In the genomic region with DNA sequence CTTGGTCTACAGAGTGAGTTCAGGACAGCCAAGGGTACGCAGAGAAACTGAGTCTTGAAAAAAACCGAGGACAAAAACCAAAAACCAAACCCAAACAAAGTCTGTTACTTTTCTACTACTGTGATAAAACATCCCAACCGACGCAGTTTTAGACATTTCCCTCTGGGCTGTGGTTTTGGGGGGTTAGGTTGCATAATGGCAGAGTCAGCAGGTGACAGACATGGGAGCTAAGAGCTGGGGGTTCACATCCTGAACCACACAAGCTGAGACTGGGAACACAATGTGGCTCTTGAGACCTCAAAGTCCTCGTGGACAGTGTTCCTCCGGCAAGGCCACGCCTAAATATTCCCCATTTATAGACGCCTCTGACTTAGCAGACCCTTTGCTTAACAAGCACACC, we compare ENCODE assay signal across 32 mouse cellular contexts. TPM values are rescaled to one million over a fixed set of nuclear protein-coding genes. Genes with fewer than 3 reads are reported as not detected.
DNase-seq lines count a peak whose midpoint lies in the region; ATAC-seq and TF ChIP-seq lines count a peak whose summit lies in the region.
"Had no signal": no experiment of that assay in that cellular context is flagged by ENCODE, and none has a peak within 500 bp of the region (broad histone marks: within the 10 kb centered on the region; RNA-seq: fewer than 3 reads in every experiment).

No protein-coding gene starts in this region.

- no peak overlapping the region for H3K4me2 ChIP-seq in forebrain, embryonic 11.5 days (ENCODE audit: low read depth, low read length, severe bottlenecking)
- H3K4me2 ChIP-seq in forebrain, embryonic 12.5 days, result no peak overlapping the region
- no peak overlapping the region for H3K4me2 ChIP-seq in neural tube, embryonic 12.5 days (replicated peaks)
- no peak overlapping the region; the same call in 1 of the 2 replicates for H3K4me2 ChIP-seq in liver, embryonic 13.5 days
- H3K4me2 ChIP-seq: embryonic facial prominence, embryonic 15.5 days; forebrain, embryonic 15.5 days; heart, embryonic 15.5 days; hindbrain, embryonic 13.5 days; limb, embryonic 15.5 days; midbrain, embryonic 13.5 days; neural tube, embryonic 15.5 days; stomach, embryonic 15.5 days had no signal

- TF ChIP-seq CTCF in cerebellum, adult 2 months (IDR thresholded peaks at IDR 0.05; ENCODE audit: borderline replicate concordance, insufficient read depth, low read depth, low read length), result no peak

- peaks cover 25% of the 10 kb centered on the region; the same call in 1 of the 2 replicates for H3K36me3 ChIP-seq in forebrain, embryonic 11.5 days (ENCODE audit: control insufficient read depth, insufficient read depth, low read length)
- H3K36me3 ChIP-seq in forebrain, embryonic 12.5 days (replicated peaks), result peaks cover 53% of the 10 kb centered on the region
- peaks cover 55% of the 10 kb centered on the region for H3K36me3 ChIP-seq in neural tube, embryonic 12.5 days
- peaks cover 51% of the 10 kb centered on the region for H3K36me3 ChIP-seq in liver, embryonic 13.5 days

- WGBS in forebrain, embryonic 11.5 days, result 94% methylated on average over 8 of the region's 8 CpGs
- WGBS in forebrain, embryonic 12.5 days, result 87% methylated on average over 8 of the region's 8 CpGs
- 88% methylated on average over 8 of the region's 8 CpGs for WGBS in neural tube, embryonic 12.5 days
- WGBS in liver, embryonic 13.5 days (ENCODE audit: insufficient replicate concordance), result 41% methylated on average over 8 of the region's 8 CpGs
- 88% methylated on average over 8 of the region's 8 CpGs for WGBS in cerebellum, adult 2 months

- H3K4me3 ChIP-seq in forebrain, embryonic 11.5 days (ENCODE audit: low read depth, low read length), result no peak overlapping the region
- H3K4me3 ChIP-seq in forebrain, embryonic 12.5 days (replicated peaks), result no peak overlapping the region
- H3K4me3 ChIP-seq in neural tube, embryonic 12.5 days, result no peak overlapping the region
- H3K4me3 ChIP-seq in liver, embryonic 13.5 days (replicated peaks), result no peak overlapping the region
- no peak overlapping the region for H3K4me3 ChIP-seq in cerebellum, adult 2 months (replicated peaks; ENCODE audit: insufficient read depth, low read depth, low read length)
- H3K4me3 ChIP-seq: embryonic facial prominence, embryonic 10.5 days; embryonic facial prominence, embryonic 15.5 days; forebrain, embryonic 15.5 days; heart, embryonic 15.5 days; hindbrain, embryonic 13.5 days; limb, embryonic 10.5 days; limb, embryonic 15.5 days; megakaryocyte, embryonic 14.5 days; midbrain, embryonic 13.5 days; neural tube, embryonic 15.5 days; stomach, embryonic 15.5 days had no signal

- no peaks in the 10 kb centered on the region for H3K27me3 ChIP-seq in forebrain, embryonic 11.5 days (ENCODE audit: control insufficient read depth, insufficient read depth, low read length)
- no peaks in the 10 kb centered on the region for H3K27me3 ChIP-seq in forebrain, embryonic 12.5 days
- H3K27me3 ChIP-seq in neural tube, embryonic 12.5 days (replicated peaks), result no peaks in the 10 kb centered on the region
- no peaks in the 10 kb centered on the region for H3K27me3 ChIP-seq in liver, embryonic 13.5 days
- no peaks in the 10 kb centered on the region for H3K27me3 ChIP-seq in cerebellum, adult 2 months (ENCODE audit: control insufficient read depth, insufficient read depth, low read length)
- H3K27me3 ChIP-seq: embryonic facial prominence, embryonic 15.5 days; forebrain, embryonic 15.5 days; heart, embryonic 15.5 days; hindbrain, embryonic 13.5 days; limb, embryonic 15.5 days; megakaryocyte, embryonic 14.5 days; midbrain, embryonic 13.5 days; neural tube, embryonic 15.5 days; Patski; stomach, embryonic 15.5 days had no signal

- no peak overlapping the region for H3K9ac ChIP-seq in forebrain, embryonic 11.5 days (ENCODE audit: low read length)
- no peak overlapping the region for H3K9ac ChIP-seq in forebrain, embryonic 12.5 days
- H3K9ac ChIP-seq in neural tube, embryonic 12.5 days, result no peak overlapping the region
- 0 out of 2 replicates have a peak overlapping the region, but pooled peaks have one; percentile 29 for H3K9ac ChIP-seq in liver, embryonic 13.5 days
- H3K9ac ChIP-seq: embryonic facial prominence, embryonic 15.5 days; forebrain, embryonic 15.5 days; heart, embryonic 15.5 days; hindbrain, embryonic 13.5 days; limb, embryonic 15.5 days; midbrain, embryonic 13.5 days; neural tube, embryonic 15.5 days; stomach, embryonic 15.5 days had no signal

- ATAC-seq in forebrain, embryonic 11.5 days (replicated peaks; ENCODE audit: low FRiP score), result no peak
- ATAC-seq in forebrain, embryonic 12.5 days (ENCODE audit: low FRiP score), result no peak
- ATAC-seq in neural tube, embryonic 12.5 days (ENCODE audit: low FRiP score, low read depth), result no peak
- no peak for ATAC-seq in liver, embryonic 13.5 days (ENCODE audit: low read depth)
- 0 out of 2 replicates have a peak, but pooled peaks have one; percentile 1 for ATAC-seq in megakaryocyte-erythroid progenitor cell, adult 5-6 weeks (replicated peaks; ENCODE audit: low FRiP score, low TSS enrichment, poor library complexity, severe bottlenecking)
- ATAC-seq: forebrain, embryonic 15.5 days; intestine, embryonic 16.5 days; midbrain, embryonic 13.5 days; Patski had no signal

- H3K9me3 ChIP-seq in forebrain, embryonic 11.5 days (ENCODE audit: control insufficient read depth, low read length), result no peaks in the 10 kb centered on the region
- H3K9me3 ChIP-seq in forebrain, embryonic 12.5 days, result no peaks in the 10 kb centered on the region
- no peaks in the 10 kb centered on the region for H3K9me3 ChIP-seq in neural tube, embryonic 12.5 days
- H3K9me3 ChIP-seq in liver, embryonic 13.5 days (replicated peaks), result no peaks in the 10 kb centered on the region
- H3K9me3 ChIP-seq: embryonic facial prominence, embryonic 10.5 days; embryonic facial prominence, embryonic 15.5 days; forebrain, embryonic 15.5 days; G1E; heart, embryonic 15.5 days; hindbrain, embryonic 13.5 days; limb, embryonic 10.5 days; limb, embryonic 15.5 days; midbrain, embryonic 13.5 days; neural tube, embryonic 15.5 days; stomach, embryonic 15.5 days had no signal

- DNase-seq in forebrain, embryonic 11.5 days (ENCODE audit: low spot score), result peak; percentile 30
- DNase-seq in neural tube, embryonic 10.5 days (ENCODE audit: extremely low spot score, low spot score), result no peak
- no peak for DNase-seq in liver, embryonic 13.5 days
- DNase-seq in cerebellum, adult 2 months, result no peak
- no peak for DNase-seq in left cerebral cortex, adult 18-20 months (ENCODE audit: low spot score in 2 of 2)
- DNase-seq: adrenal gland, postnatal 10 days; cerebellum, adult 11-12 months; cerebellum, postnatal 10 days; kidney, adult 8-10 months; kidney, postnatal 10 days; layer of hippocampus, postnatal 36 days; lung, postnatal 36 days; retina, postnatal 1 day; right cerebral cortex, postnatal 14 days; thymus, postnatal 36 days had no signal

- H3K27ac ChIP-seq in forebrain, embryonic 11.5 days (ENCODE audit: low read depth, low read length), result no peak overlapping the region
- H3K27ac ChIP-seq in forebrain, embryonic 12.5 days, result no peak overlapping the region
- 0 out of 2 replicates have a peak overlapping the region, but pooled peaks have one; percentile 15 for H3K27ac ChIP-seq in neural tube, embryonic 12.5 days
- H3K27ac ChIP-seq in liver, embryonic 13.5 days, result peak overlapping the region; percentile 78
- no peak overlapping the region for H3K27ac ChIP-seq in cerebellum, adult 2 months (ENCODE audit: insufficient read depth, low read length)
- H3K27ac ChIP-seq: embryonic facial prominence, embryonic 15.5 days; heart, embryonic 15.5 days; hindbrain, embryonic 13.5 days; limb, embryonic 10.5 days; midbrain, embryonic 13.5 days; neural tube, embryonic 15.5 days; stomach, embryonic 15.5 days had no signal

- no peak for TF ChIP-seq POLR2A in cerebellum, adult 2 months (IDR thresholded peaks at IDR 0.05; ENCODE audit: borderline replicate concordance, insufficient read depth, low read length)

- no peaks in the 10 kb centered on the region for H3K4me1 ChIP-seq in forebrain, embryonic 11.5 days (replicated peaks; ENCODE audit: control insufficient read depth, insufficient read depth, low read length)
- 0 out of 2 replicates have a peak, but pooled peaks cover 3% of the 10 kb centered on the region for H3K4me1 ChIP-seq in forebrain, embryonic 12.5 days
- H3K4me1 ChIP-seq in neural tube, embryonic 12.5 days, result no peaks in the 10 kb centered on the region
- peaks cover 35% of the 10 kb centered on the region for H3K4me1 ChIP-seq in liver, embryonic 13.5 days (replicated peaks)
- no peaks in the 10 kb centered on the region for H3K4me1 ChIP-seq in cerebellum, adult 2 months (ENCODE audit: control insufficient read depth, insufficient read depth, low read length)

RNA-seq across cellular contexts. Expression of gene Psmd7, which starts 10.1 kb away (rescaled TPM):
- 298 and 300 TPM in 2 replicates for polyA plus RNA-seq in forebrain, embryonic 11.5 days (2014; fragmentation: Nextera tagmentation; extraction: Ambion mirVana)
- 291 and 295 TPM in 2 replicates for polyA plus RNA-seq in forebrain, embryonic 12.5 days (2016; fragmentation: Nextera tagmentation; extraction: Ambion mirVana)
- 287 and 293 TPM in 2 replicates for polyA plus RNA-seq in neural tube, embryonic 12.5 days (2016; fragmentation: Nextera tagmentation; extraction: Ambion mirVana)
- polyA plus RNA-seq in liver, embryonic 13.5 days (2015; fragmentation: Nextera tagmentation; extraction: Ambion mirVana), result 209 and 225 TPM in 2 replicates
- total RNA-seq in megakaryocyte-erythroid progenitor cell, adult 5-6 weeks (2014; fragmentation: Nextera tagmentation), result 258 and 283 TPM in 2 replicates
- total RNA-seq in megakaryocyte-erythroid progenitor cell, adult 5-6 weeks (2017), result 192 and 261 TPM in 2 replicates
- polyA plus RNA-seq in cerebellum, adult 2 months (2012; rRNA removed), result 108 and 116 TPM in 2 replicates
- 100 to 1,000 TPM; 109 to 110 TPM for total RNA-seq in left cerebral cortex, adult 18-20 months (2021)

Comparison
In these comparisons a context has a peak if more than half of its experiments do, and no peak if none do; other contexts are left out.
1. H3K27ac ChIP-seq: peak in neural tube, embryonic 12.5 days (single experiment) and liver, embryonic 13.5 days (single experiment); none in forebrain, embryonic 11.5 days (single experiment), forebrain, embryonic 12.5 days (single experiment) and cerebellum, adult 2 months (single experiment).